Mouse (Mus musculus) heart, embryonic 13.5 days (tissue): Measurements from ENCODE around the gene Itfg1. TPM values are rescaled to one million over a fixed set of nuclear protein-coding genes. Genes with fewer than 3 reads are reported as not detected.
"Not testable (repeated sequence)": the region's sequence is repeated elsewhere in the genome, so short reads cannot be mapped to it uniquely, and the experiment has no call there.

ENCODE experiments used
- ATAC-seq: fragments of 200-750 bp; cut with Nextera tagmentation; 2 replicates; pipeline ENCODE4 v1.8.0; 2017; ENCODE audit warnings: moderate TSS enrichment; ENCODE audit not compliant: insufficient number of reproducible peaks, low FRiP score, low TSS enrichment; ENCODE audit errors: extremely low read depth
- H3K27ac ChIP-seq: fragments of 300-500 bp; sonication (generic); replicated peaks from 2 replicates; pipeline ENCODE4 v1.5.1; 2015; ENCODE audit warnings: moderate library complexity, mild to moderate bottlenecking, inconsistent platforms
- H3K27me3 ChIP-seq: fragments of 300-500 bp; sonication (generic); replicated peaks from 2 replicates; pipeline ENCODE4 v1.6.1; 2015; ENCODE audit warnings: mild to moderate bottlenecking, inconsistent platforms
- H3K36me3 ChIP-seq: fragments of 300-500 bp; sonication (generic); 2 replicates; pipeline ENCODE4 v1.6.1; 2015; ENCODE audit warnings: mild to moderate bottlenecking, inconsistent platforms
- H3K4me1 ChIP-seq: fragments of 300-500 bp; sonication (generic); 2 replicates; pipeline ENCODE4 v1.6.1; 2015; ENCODE audit warnings: inconsistent platforms
- H3K4me2 ChIP-seq: fragments of 300-500 bp; sonication (generic); 2 replicates; pipeline ENCODE4 v1.6.1; 2015; ENCODE audit warnings: inconsistent platforms, mild to moderate bottlenecking, moderate library complexity
- H3K4me3 ChIP-seq: fragments of 300-500 bp; sonication (generic); 2 replicates; pipeline ENCODE4 v1.5.1; 2015; ENCODE audit warnings: moderate library complexity, mild to moderate bottlenecking, inconsistent platforms
- H3K9ac ChIP-seq: fragments of 300-500 bp; sonication (generic); 2 replicates; pipeline ENCODE4 v1.6.1; 2015; ENCODE audit warnings: inconsistent platforms, mild to moderate bottlenecking, moderate library complexity
- H3K9me3 ChIP-seq: fragments of 300-500 bp; sonication (generic); 2 replicates; pipeline ENCODE4 v1.6.1; 2016; ENCODE audit warnings: inconsistent platforms
- WGBS: fragments of 180-500 bp; shearing (Covaris S2); methylation state at CpG from one replicate; pipeline ENCODE4 v1.1.7; 2015; ENCODE audit warnings: mixed read lengths; 5-methylcytosine and 5-hydroxymethylcytosine counted together
- polyA plus RNA-seq: library from polyadenylated mRNA; unstranded; fragments of >200 nt; fragmentation: Nextera tagmentation; extraction: Ambion mirVana; gene quantifications from 2 replicates; pipeline ENCODE4 v1.2.1, GENCODE M21; 2015

Itfg1 gene
- polyA plus RNA-seq: 65.8 and 69.9 TPM in 2 replicates

GRCm38 (mm10) chr8:85840657-85841488 lies at the start of gene Itfg1, which contains the start of gene Phkb:
Gene Itfg1, minus strand, starts transcription at chr8:85840921.
Gene Phkb, plus strand, starts transcription at chr8:85840959.
- H3K27ac ChIP-seq: peak within 1 kb of the TSS; percentile 98
- peak within 1 kb of the TSS; percentile 88 for H3K4me2 ChIP-seq
- under 1% methylated on average over 50 of the region's 54 CpGs for WGBS
- peaks cover 23% of the 10 kb centered on the region for H3K4me1 ChIP-seq
- H3K4me3 ChIP-seq: peak within 1 kb of the TSS; percentile 92
- H3K9ac ChIP-seq: peak within 1 kb of the TSS; percentile 96
- H3K36me3 ChIP-seq: peaks cover 22% of the 10 kb centered on the region
- peaks cover 2% of the 10 kb centered on the region; the same call in 1 of the 2 replicates for H3K9me3 ChIP-seq
- no peaks in the 10 kb centered on the region for H3K27me3 ChIP-seq
- peak; percentile 92 for ATAC-seq

GRCm38 (mm10) chr8:85884811-85885210 lies 44.1 kb upstream of the Itfg1 start:
- Histone ChIP-seq H3K27me3 (no peaks in the 10 kb centered on the region), H3K4me2 (no peak overlapping the region), H3K4me1 (no peaks in the 10 kb centered on the region), H3K9me3 (0 out of 2 replicates have a peak, but pooled peaks cover under 1% of the 10 kb centered on the region), H3K4me3 (no peak overlapping the region), H3K27ac (no peak overlapping the region), H3K9ac (no peak overlapping the region), H3K36me3 (peaks cover 42% of the 10 kb centered on the region)
- WGBS: 95% methylated on average over 3 of the region's 3 CpGs
- no peak for ATAC-seq

DNA sequence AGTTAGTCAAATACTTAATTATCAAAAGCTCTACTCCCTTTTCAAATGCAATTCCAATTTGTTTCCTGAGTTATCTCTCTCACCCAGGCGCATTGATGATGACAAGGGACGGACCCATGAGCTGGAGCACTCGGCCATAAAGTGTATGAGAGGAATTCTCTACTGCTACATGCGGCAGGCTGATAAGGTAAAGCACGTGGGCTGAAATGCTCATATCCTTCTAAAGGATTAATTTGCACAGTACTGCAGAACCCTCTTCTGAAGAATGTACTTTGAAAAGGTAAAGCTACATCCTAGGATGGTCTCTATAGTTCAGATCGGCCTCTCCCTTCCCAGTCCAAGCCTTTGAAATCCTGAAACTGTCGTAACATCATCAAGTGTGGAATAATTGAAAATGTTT lies 38.9 kb upstream of the Itfg1 start:
- H3K36me3 ChIP-seq: peaks cover 42% of the 10 kb centered on the region
- H3K27me3 ChIP-seq: no peaks in the 10 kb centered on the region
- H3K4me3 ChIP-seq: no peak overlapping the region
- no peaks in the 10 kb centered on the region for H3K9me3 ChIP-seq
- H3K27ac ChIP-seq: no peak overlapping the region
- ATAC-seq: no peak
- no peak overlapping the region for H3K4me2 ChIP-seq
- no peak overlapping the region for H3K9ac ChIP-seq
- WGBS: 61% methylated on average over 7 of the region's 7 CpGs
- no peaks in the 10 kb centered on the region for H3K4me1 ChIP-seq

GRCm38 (mm10) chr8:85877976-85878375 lies 37.3 kb upstream of the Itfg1 start:
- H3K4me1 ChIP-seq: no peaks in the 10 kb centered on the region
- H3K4me3 ChIP-seq: no peak overlapping the region
- no peak overlapping the region for H3K9ac ChIP-seq
- H3K9me3 ChIP-seq: no peaks in the 10 kb centered on the region
- H3K36me3 ChIP-seq: peaks cover 36% of the 10 kb centered on the region
- WGBS: 94% methylated on average over 8 of the region's 8 CpGs
- no peak for ATAC-seq
- no peak overlapping the region for H3K27ac ChIP-seq
- no peak overlapping the region for H3K4me2 ChIP-seq
- no peaks in the 10 kb centered on the region for H3K27me3 ChIP-seq

GRCm38 (mm10) chr8:85871660-85872059 lies 30.9 kb upstream of the Itfg1 start:
- WGBS: 65% methylated on average over 2 of the region's 2 CpGs
- Histone ChIP-seq H3K27me3 (no peaks in the 10 kb centered on the region), H3K9ac (no peak overlapping the region), H3K9me3 (no peaks in the 10 kb centered on the region), H3K4me2 (no peak overlapping the region), H3K36me3 (no peaks in the 10 kb centered on the region), H3K4me3 (no peak overlapping the region), H3K4me1 (0 out of 2 replicates have a peak, but pooled peaks cover 3% of the 10 kb centered on the region), H3K27ac (peak overlapping the region; percentile 26; the same call in 1 of the 2 replicates)
- ATAC-seq: no peak

GRCm38 (mm10) chr8:85862381-85862780 lies 21.7 kb upstream of the Itfg1 start:
- Histone ChIP-seq H3K27ac (no peak overlapping the region), H3K4me2 (no peak overlapping the region), H3K9me3 (no peaks in the 10 kb centered on the region), H3K4me1 (no peaks in the 10 kb centered on the region), H3K9ac (no peak overlapping the region), H3K27me3 (no peaks in the 10 kb centered on the region), H3K4me3 (no peak overlapping the region), H3K36me3 (no peaks in the 10 kb centered on the region)
- no peak for ATAC-seq
- WGBS: 76% methylated on average over 1 of the region's 1 CpGs

DNA sequence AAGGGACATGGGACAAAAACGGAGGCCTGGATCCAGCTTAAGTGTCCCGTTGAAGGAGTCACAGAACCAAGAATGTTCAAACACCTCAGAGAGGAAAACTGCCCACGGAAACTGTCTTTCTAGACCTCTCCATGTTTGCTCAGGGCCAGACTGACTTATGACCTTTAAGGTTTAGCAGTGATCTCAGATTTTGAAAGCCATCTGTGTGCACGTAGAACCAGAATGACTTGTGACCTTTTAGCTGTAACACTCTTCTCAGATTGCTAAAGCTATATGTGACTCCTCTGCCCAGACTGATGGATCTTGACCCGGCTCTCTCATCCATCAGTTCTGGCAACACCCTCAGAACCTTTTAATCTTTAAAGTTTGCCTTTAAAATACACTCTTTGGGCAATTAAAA lies 19.9 kb upstream of the Itfg1 start:
- Histone ChIP-seq H3K4me1 (no peaks in the 10 kb centered on the region), H3K36me3 (no peaks in the 10 kb centered on the region), H3K4me2 (no peak overlapping the region), H3K4me3 (no peak overlapping the region), H3K9ac (no peak overlapping the region), H3K27ac (no peak overlapping the region), H3K9me3 (no peaks in the 10 kb centered on the region), H3K27me3 (no peaks in the 10 kb centered on the region)
- ATAC-seq: no peak
- WGBS: 82% methylated on average over 5 of the region's 5 CpGs

DNA sequence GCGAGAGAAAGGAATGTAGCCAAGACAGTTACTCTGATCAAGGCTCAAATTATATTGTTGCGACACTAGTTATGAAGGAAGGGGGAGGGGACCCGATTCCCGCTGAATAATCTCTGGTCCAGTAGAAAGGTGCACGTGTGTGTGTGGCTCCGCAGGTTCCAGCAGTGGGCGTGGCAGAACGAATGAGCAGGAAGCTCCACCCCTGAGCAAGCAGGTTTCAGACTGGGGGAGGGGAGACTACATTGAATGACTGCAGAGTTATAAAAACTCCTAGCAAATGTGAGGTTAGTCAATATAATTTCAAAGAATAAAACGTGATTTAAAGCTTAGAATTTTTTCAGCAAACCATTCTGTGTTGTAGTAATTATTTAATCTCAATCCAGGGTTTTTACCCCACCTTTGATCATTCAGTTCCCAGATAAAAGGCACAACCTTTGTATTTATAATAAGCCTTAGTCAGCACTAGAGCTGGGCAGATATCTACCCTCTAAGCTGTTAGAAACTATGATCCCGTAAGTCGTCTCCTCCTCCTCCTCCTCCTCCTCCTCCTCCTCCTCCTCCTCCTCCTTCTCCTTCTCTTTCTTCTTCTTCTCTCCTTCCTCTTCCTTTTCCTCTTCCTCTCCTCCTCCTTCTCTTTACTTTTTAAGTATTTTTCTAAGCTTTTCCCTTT lies 16.6 kb upstream of the Itfg1 start:
- not testable (repeated sequence) for ATAC-seq, H3K9me3 ChIP-seq, H3K27me3 ChIP-seq, H3K9ac ChIP-seq, H3K4me2 ChIP-seq, H3K4me3 ChIP-seq, H3K36me3 ChIP-seq, H3K4me1 ChIP-seq, H3K27ac ChIP-seq
- 56% methylated on average over 11 of the region's 11 CpGs for WGBS

- Histone ChIP-seq H3K4me2 (no peak overlapping the region), H3K9ac (no peak overlapping the region), H3K36me3 (peaks cover 13% of the 10 kb centered on the region), H3K27ac (no peak overlapping the region), H3K9me3 (no peaks in the 10 kb centered on the region), H3K4me3 (no peak overlapping the region), H3K4me1 (no peaks in the 10 kb centered on the region; the same call in 1 of the 2 replicates), H3K27me3 (no peaks in the 10 kb centered on the region)
- 87% methylated on average over 19 of the region's 19 CpGs for WGBS
- no peak for ATAC-seq
Measured at GRCm38 (mm10) chr8:85854220-85855123, 13.8 kb upstream of the Itfg1 start.

DNA sequence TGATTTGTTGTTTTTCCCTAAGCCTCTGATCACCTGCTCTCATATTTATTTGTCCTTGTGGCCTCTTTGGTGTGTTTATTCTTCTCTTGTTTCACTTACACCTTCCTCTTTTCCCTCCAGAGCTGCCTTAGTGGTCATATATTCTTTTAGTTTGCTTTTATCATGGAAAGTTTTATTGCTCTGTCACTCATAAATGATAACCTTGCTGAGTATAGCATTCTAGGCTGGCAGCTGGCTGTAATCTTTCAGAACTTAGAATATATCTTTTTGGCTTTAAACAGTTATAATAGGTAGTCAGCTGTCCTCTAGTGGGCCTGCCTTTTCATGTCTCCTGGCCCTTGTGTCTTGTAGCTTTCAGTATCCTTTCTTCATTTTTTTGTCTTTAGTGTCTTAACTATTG lies 5.2 kb upstream of the Itfg1 start:
- no peak overlapping the region for H3K4me3 ChIP-seq
- H3K27me3 ChIP-seq: no peaks in the 10 kb centered on the region
- H3K27ac ChIP-seq: no peak overlapping the region
- H3K36me3 ChIP-seq: peaks cover 11% of the 10 kb centered on the region
- H3K9ac ChIP-seq: no peak overlapping the region
- H3K9me3 ChIP-seq: peaks cover 2% of the 10 kb centered on the region; the same call in 1 of the 2 replicates
- H3K4me2 ChIP-seq: no peak overlapping the region
- no peak for ATAC-seq
- H3K4me1 ChIP-seq: peaks cover 12% of the 10 kb centered on the region; the same call in 1 of the 2 replicates

DNA sequence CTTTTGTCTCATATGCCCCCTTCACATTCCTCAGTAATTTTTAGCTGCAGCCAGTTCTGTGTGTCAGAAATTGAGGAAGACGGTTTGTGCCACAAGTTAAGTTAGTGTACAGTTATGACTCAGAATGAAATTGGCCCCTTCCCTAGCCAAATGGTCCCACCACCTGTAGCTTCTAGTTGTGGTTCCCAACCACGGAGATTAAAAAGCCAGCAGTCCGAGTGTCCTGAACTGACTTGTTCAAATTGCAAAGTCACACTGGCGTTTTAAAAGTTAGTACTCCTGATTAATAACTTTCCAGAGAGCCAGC lies 721 bp upstream of the Itfg1 start:
- H3K9me3 ChIP-seq: peaks cover 2% of the 10 kb centered on the region; the same call in 1 of the 2 replicates
- peak overlapping the region; percentile 98 for H3K27ac ChIP-seq
- H3K4me1 ChIP-seq: peaks cover 23% of the 10 kb centered on the region
- no peaks in the 10 kb centered on the region for H3K27me3 ChIP-seq
- peaks cover 19% of the 10 kb centered on the region for H3K36me3 ChIP-seq
- H3K4me2 ChIP-seq: peak overlapping the region; percentile 88
- H3K9ac ChIP-seq: peak overlapping the region; percentile 96
- 5% methylated on average over 4 of the region's 4 CpGs for WGBS
- peak overlapping the region; percentile 92 for H3K4me3 ChIP-seq
- no peak for ATAC-seq
